Mouse (Mus musculus): ENCODE data around the gene Usp22.
"Not testable (repeated sequence)": the region's sequence is repeated elsewhere in the genome, so short reads cannot be mapped to it uniquely, and the experiment has no call there.

The Usp22 gene

DNA sequence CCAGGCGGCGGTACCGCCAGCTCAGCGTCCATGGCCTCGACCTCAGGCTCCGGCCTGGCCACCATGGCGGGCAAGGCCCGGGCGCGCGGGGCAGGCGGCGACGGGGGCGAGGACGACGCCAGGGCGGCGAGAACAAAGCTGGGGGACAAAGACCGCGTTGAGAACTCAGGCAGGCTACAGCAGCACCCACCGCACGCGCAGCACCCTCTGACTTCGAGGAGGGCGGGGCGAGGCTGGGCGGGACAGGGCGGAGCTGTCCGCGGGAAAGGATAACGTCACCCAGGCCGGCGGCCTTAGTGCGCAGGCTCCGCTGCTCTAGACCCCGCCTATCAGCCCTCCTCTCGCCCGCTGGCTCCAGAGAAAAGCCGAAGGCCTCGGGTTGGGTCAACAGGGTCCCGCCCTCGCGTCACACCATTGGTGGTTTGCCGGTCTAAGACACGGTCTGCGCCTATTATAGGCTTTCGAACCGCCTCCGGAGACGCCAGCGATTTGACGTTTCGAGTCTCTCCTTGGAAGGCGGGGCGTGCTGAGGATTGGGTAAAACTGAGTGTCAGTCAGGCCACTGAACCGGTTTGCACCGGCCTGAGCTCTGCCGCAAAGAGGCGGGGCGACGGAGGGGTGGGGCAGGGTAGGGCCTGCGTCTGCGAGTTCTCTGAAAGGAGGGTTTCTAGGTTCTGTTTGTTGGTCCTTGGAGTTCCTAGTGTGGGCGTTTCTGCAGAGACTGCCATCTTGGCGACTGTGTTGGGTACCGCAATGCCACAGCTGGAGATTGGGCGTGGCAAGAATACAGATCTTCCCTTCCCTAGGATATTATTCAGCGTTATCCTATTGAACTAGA, at the start of gene Usp22:
Gene Usp22, minus strand, starts transcription at position 235 of the 838 bp plus-strand sequence.
- DNase-seq = peak; percentile 98

DNA sequence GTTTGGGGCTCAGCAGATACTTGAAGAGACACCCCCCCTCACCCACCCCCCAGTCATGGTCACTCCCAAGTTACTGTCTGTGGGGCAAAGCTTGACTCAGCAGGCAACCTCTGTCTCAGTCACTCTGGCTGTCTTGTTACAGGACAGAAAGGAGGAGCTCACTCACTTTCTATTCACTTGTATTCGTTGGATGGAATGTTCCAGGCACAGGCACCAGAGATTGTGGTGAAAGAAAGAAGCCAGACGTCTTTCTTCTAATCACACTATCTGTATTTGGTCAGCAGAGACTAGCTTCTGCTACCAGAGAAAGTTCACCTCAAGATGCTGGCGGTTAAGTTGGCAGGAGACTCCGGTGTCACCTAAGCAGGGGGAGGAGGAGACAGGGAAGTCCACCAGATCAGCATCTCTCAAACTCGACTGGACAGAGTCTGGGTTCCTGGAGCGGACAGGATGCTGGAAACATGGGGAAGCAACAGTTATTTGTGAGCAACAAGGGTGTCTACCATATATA, 49.4 kb upstream of the Usp22 start:
- DNase-seq = no peak

DNA sequence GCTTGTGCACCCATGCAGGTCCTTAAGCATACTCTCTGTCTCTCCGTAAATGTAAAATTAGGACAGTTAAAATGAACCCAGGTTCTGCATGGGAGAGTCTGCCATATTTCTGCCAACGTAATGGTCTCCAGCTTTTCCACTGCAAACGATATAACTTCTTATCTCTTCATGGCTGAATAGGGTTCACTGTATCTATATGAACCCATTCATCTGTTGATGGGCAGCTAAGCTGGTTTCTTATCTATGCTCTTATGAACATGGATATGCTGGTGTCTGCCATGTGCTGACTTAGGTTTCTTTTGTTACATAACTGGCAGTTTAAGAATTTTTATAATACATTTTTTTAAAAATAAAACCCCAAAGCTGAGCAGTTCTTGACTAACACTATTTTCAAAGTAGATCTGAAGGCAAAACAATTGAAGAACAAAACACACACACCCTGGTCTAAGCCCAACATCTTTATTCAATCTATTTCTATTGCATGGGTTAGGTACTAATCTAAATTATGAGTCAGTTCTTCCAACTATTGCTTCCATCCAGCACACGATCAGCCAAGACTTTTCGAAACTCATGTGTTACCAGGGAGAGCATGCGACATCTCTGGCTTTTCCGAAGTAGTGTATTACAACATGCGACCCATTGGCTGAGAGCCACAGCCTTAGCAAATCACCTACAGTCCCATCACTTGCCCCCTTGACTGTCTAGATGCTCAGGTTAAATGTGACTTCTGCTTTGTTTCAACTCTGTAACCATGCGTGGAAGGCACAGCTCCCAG, 48.3 kb upstream of the Usp22 start:
- DNase-seq = no peak

DNA sequence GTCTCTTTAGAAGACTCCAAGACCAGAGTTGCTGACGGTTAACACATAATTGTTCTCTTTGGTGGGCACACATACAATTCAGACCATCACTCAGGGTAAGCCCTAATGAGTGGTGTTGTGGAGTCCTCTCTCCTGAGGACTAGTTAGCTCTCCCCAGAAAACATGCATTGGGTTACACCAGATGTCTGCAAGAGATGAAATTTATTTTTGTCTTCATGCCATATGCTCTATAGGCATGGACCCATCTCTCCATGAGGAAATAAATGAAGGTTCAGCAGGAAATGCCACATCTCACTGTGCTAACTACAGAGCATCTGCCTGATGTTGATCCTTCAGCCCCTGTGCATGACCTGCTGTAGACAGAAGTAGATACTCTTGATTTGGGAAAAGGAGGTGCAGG, 47.2 kb upstream of the Usp22 start:
- no peak for DNase-seq

DNA sequence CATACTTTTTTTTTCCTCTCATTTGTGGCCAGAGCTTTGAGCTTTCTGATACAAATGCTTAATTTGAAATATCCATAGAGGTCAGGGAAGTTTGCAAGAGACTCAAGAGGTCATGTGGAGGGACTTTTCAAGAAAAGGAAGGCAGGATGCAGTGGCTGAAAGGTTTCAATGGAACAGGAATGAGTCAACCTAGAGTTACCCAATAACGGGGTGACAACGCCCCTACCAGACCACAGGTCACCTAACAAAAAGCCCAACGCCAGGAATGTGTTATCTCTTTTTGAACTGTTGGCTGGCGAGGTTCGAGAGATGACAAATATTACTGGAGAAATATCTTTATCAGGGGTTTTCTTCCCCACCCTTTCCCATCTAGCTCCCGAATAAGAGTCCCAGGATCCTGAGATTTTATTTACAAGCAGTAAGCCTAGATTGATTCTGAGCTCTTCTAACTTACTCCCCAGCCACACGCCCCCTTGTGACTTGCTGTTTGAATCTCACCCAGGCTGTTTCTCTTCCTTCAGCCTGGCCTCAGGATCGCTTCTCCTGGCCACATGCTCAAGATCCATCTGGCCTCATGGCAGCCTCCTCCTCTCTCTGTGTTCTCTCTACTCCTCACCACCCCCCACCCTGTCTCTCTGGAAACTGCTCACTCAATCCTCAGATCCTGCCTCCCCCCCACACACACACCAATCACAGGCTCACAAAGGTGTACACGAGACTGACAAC, 45.5 kb upstream of the Usp22 start:
- no peak for DNase-seq

- DNase-seq = no peak
Observed at GRCm38 (mm10) chr11:61215936-61216335, 41.1 kb upstream of the Usp22 start.

- DNase-seq = peak; percentile 30
Observed at GRCm38 (mm10) chr11:61212102-61212501, 37.2 kb upstream of the Usp22 start.

GRCm38 (mm10) chr11:61208316-61208715, 33.5 kb upstream of the Usp22 start:
- DNase-seq = no peak

DNA sequence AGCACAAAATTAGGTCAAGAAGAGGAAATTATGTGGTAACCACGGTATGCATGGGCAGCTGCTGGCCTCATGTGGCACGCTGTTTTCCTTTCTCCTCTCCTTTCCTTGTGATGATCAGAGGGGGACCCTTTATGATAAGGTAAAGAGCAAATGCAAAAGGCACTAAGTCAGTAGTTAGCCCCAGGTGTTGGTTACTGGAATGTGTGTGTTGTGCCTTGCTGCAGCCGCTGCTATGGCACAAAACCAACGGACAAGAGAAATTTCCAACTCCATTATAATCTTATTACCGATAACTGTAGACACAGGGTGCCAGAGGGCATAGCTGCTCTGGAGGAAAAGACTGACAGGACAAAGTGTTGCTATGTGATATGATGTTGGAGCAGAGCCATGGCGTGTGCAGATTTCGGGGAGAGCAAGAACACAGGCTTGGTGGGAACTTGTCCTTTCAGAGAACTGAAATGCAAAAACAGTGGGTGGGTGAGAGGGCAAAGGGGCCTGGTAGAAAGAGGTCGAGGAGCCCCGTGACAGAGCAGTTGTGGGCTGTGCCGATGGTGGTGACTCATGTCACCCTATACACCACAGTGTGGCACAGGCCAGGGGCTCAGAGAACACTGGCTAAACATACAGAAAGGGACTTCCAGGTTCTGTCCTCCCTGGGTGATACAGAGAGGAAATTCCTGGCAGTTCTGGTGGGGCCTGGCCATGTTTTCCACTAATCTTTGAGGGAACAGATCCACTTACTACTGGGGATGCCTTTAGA, 32.8 kb upstream of the Usp22 start, which contains the start of gene Aldh3a1:
Gene Aldh3a1, plus strand, starts transcription at position 51 of the 760 bp plus-strand sequence.
- DNase-seq = no peak

DNA sequence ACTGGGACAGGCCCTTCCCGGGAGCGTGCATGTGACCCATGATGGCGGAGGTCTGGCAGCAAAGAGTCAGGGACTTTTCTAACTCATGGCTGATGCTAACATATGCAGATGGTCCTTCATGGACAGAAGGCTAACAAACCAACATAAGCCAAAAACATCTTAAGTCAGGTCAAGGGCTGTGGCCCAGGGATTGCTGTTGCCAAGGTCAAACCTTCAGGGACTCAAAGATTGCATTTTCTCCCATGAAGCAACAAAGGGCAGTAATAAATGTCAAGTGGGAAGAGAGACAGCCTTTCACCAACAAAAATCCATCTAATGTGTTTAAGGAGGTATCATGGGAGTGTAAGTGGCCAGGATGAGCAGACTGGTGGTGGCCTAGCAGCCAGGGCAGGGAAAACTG, 31.3 kb upstream of the Usp22 start:
- DNase-seq = no peak

- DNase-seq = no peak
Observed at GRCm38 (mm10) chr11:61205167-61205950, 30.5 kb upstream of the Usp22 start.

GRCm38 (mm10) chr11:61202810-61203209, 28.0 kb upstream of the Usp22 start:
- DNase-seq = no peak

GRCm38 (mm10) chr11:61202186-61202585, 27.3 kb upstream of the Usp22 start:
- no peak for DNase-seq

GRCm38 (mm10) chr11:61199620-61200362, 24.9 kb upstream of the Usp22 start:
- no peak for DNase-seq

DNA sequence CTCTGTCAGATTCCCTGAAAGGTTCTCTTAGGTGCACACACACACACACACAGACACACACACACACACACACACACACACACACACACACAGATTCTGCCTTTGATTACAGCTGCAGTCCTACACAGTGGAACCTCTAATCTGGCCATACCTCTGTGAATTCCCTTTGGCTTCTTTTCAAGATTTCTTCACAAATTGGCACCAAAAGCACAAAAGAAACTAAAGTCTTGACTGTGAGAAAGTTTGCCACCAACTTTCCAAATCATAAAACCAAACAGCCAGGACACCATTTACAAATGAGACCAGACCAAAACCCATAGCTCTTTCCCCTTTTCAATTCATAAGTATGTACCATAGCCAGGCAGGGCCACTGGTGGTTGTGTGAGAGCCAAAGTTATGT, 23.1 kb upstream of the Usp22 start:
- no peak for DNase-seq

GRCm38 (mm10) chr11:61196616-61197353, 21.9 kb upstream of the Usp22 start:
- no peak for DNase-seq

DNA sequence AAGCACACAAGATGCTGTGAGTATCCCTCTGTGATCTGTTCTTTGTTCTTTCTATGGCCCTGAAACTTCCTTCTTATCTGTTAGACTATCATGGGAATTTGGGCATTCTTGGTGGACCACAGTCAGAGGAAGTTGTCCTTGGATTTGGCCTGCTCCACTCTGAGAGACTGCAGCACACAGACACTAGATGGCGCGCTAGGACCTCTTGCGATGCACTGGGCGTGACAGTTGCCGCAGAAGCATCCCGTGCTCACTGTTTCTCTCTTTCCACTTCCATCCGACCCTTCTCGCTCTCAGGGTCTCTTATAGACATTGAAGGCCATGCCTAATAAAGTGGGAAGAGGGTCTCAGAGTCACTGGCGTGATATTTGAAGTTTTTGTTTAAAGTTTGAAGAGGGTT, 18.5 kb upstream of the Usp22 start:
- DNase-seq = peak; percentile 70

- no peak for DNase-seq
Observed at GRCm38 (mm10) chr11:61192779-61193178, 17.9 kb upstream of the Usp22 start.

DNA sequence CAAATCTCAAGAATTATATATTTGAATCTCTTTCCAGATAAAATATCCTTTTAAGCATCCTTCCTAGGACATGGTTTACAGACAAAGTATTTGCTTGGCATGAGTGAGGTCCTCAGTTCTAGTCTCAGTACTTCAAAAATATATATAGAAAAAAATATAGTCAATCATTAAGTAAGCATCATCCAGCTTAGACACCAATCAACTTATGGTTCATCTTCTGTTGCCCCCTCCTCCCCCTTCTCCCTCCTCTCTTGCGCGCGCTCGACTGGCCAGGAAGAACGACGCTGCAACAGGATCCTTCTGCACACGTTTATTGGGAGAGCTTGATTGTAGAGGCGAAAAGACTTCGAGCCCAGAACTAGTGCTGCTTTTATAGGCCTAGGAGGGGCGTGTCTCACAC, 17.3 kb upstream of the Usp22 start:
- DNase-seq = not testable (repeated sequence)

GRCm38 (mm10) chr11:61190776-61191175, 15.9 kb upstream of the Usp22 start:
- no peak for DNase-seq
